Mouse (Mus musculus) MEL (cell line): ENCODE measurements around the gene Nrbp1. TPM values are rescaled to one million over a fixed set of nuclear protein-coding genes. Genes with fewer than 3 reads are reported as not detected.

Experiments used
- DNase-seq: peaks from one replicate; pipeline ENCODE4 v3.0.0; 2011; ENCODE audit warnings: low read depth, low spot score
- H3K27ac ChIP-seq: 2 replicates; pipeline ENCODE4 v1.5.1; 2012; ENCODE audit warnings: low read depth, mild to moderate bottlenecking, control low read depth, low read length, moderate library complexity; ENCODE audit not compliant: control insufficient read depth
- H3K27me3 ChIP-seq, 2 experiments: fragments of 150-350 bp in 1 of 2; sonication (generic) in 1 of 2; 2 replicates each; pipeline ENCODE4 v1.6.1; 2012; ENCODE audit warnings: low read length in 2 of 2, mild to moderate bottlenecking in 2 of 2, improper control_type of control experiment in 1 of 2, moderate library complexity in 1 of 2; ENCODE audit not compliant: insufficient read depth in 2 of 2, control insufficient read depth in 1 of 2
- H3K36me3 ChIP-seq, 2 experiments: 2 replicates each; pipeline ENCODE4 v1.6.1; 2012 to 2014; ENCODE audit warnings: low read length in 2 of 2, improper control_type of control experiment in 1 of 2, inconsistent platforms in 1 of 2, mild to moderate bottlenecking in 1 of 2; ENCODE audit not compliant: insufficient read depth in 2 of 2, control insufficient read depth in 1 of 2
- H3K4me1 ChIP-seq, 2 experiments: fragments of 150-350 bp in 1 of 2; sonication (generic) in 1 of 2; 2 replicates each; pipeline ENCODE4 v1.6.1; 2012; ENCODE audit warnings: low read length in 2 of 2, improper control_type of control experiment in 1 of 2, mild to moderate bottlenecking in 1 of 2; ENCODE audit not compliant: insufficient read depth in 2 of 2, control insufficient read depth in 1 of 2
- H3K4me3 ChIP-seq, 2 experiments: fragments of 150-350 bp in 1 of 2; sonication (generic) in 1 of 2; 2 replicates each; pipeline ENCODE4 v1.5.1; 2012; ENCODE audit warnings: low read depth in 2 of 2, low read length in 2 of 2, mild to moderate bottlenecking in 2 of 2, moderate library complexity in 2 of 2, control low read depth in 1 of 2, improper control_type of control experiment in 1 of 2; ENCODE audit not compliant: control insufficient read depth in 1 of 2, insufficient read depth in 1 of 2
- H3K79me2 ChIP-seq: 2 replicates; pipeline ENCODE4 v1.6.1; 2012; ENCODE audit warnings: mild to moderate bottlenecking, low read length, moderate library complexity; ENCODE audit not compliant: control insufficient read depth, poor library complexity, insufficient read depth
- H3K9ac ChIP-seq: 2 replicates; pipeline ENCODE4 v1.6.1; 2012; ENCODE audit warnings: low read depth, mild to moderate bottlenecking, control low read depth, low read length, moderate library complexity; ENCODE audit not compliant: control insufficient read depth, poor library complexity, severe bottlenecking
- H3K9me3 ChIP-seq: fragments of 150-350 bp; sonication (generic); replicated peaks from 2 replicates; pipeline ENCODE4 v1.6.1; 2012; ENCODE audit warnings: mild to moderate bottlenecking, low read length, improper control_type of control experiment, moderate library complexity; ENCODE audit not compliant: insufficient read depth
- BHLHE40 ChIP-seq: IDR thresholded peaks from 2 replicates; pipeline ENCODE4 v1.6.1; 2012; ENCODE audit warnings: low read depth, mild to moderate bottlenecking, inconsistent platforms, low read length, improper control_type of control experiment, borderline replicate concordance
- E2F4 ChIP-seq: IDR thresholded peaks from 2 replicates; pipeline ENCODE4 v1.6.1; 2011; ENCODE audit warnings: low read depth, low read length, improper control_type of control experiment, borderline replicate concordance
- ETS1 ChIP-seq: IDR thresholded peaks from 2 replicates; pipeline ENCODE4 v1.6.1; 2012; ENCODE audit warnings: low read depth, mild to moderate bottlenecking, inconsistent platforms, low read length, improper control_type of control experiment, moderate library complexity
- GABPA ChIP-seq: IDR thresholded peaks from 2 replicates; pipeline ENCODE4 v1.6.1; 2012; ENCODE audit warnings: low read depth, mild to moderate bottlenecking, inconsistent platforms, low read length, improper control_type of control experiment, moderate library complexity
- GATA1 ChIP-seq: IDR thresholded peaks from 2 replicates; pipeline ENCODE4 v1.6.1; 2011; ENCODE audit warnings: low read depth, low read length, improper control_type of control experiment
- HCFC1 ChIP-seq: IDR thresholded peaks from 2 replicates; pipeline ENCODE4 v1.6.1; 2012; ENCODE audit warnings: low read depth, mild to moderate bottlenecking, inconsistent platforms, low read length, improper control_type of control experiment, moderate library complexity
- MAFK ChIP-seq: IDR thresholded peaks from 2 replicates; pipeline ENCODE4 v1.6.1; 2011; ENCODE audit warnings: low read depth, mild to moderate bottlenecking, low read length, improper control_type of control experiment, borderline replicate concordance
- MAX ChIP-seq: IDR thresholded peaks from 2 replicates; pipeline ENCODE4 v1.6.1; 2011; ENCODE audit warnings: low read length, improper control_type of control experiment
- MXI1 ChIP-seq: IDR thresholded peaks from 2 replicates; pipeline ENCODE4 v1.6.1; 2011; ENCODE audit warnings: mild to moderate bottlenecking, low read depth, low read length, improper control_type of control experiment
- MYC ChIP-seq: IDR thresholded peaks from 2 replicates; pipeline ENCODE4 v1.6.1; 2011; ENCODE audit warnings: low read depth, mild to moderate bottlenecking, low read length, improper control_type of control experiment, moderate library complexity
- NELFE ChIP-seq: IDR thresholded peaks from 2 replicates; pipeline ENCODE4 v1.6.1; 2011; ENCODE audit warnings: low read depth, low read length, improper control_type of control experiment
- POLR2A ChIP-seq, 2 experiments: IDR thresholded peaks; 2 replicates each; pipeline ENCODE4 v1.6.1; 2011 to 2012; ENCODE audit warnings: low read length in 2 of 2, mild to moderate bottlenecking in 2 of 2, control low read depth in 1 of 2, improper control_type of control experiment in 1 of 2, low read depth in 1 of 2, moderate library complexity in 1 of 2; ENCODE audit not compliant: control insufficient read depth in 1 of 2, insufficient read depth in 1 of 2, poor library complexity in 1 of 2
- POLR2AphosphoS5 ChIP-seq: IDR thresholded peaks from 2 replicates; pipeline ENCODE4 v1.6.1; 2012; ENCODE audit warnings: low read depth, borderline replicate concordance, mild to moderate bottlenecking, inconsistent platforms, low read length, moderate library complexity, mixed read lengths
- RCOR1 ChIP-seq: IDR thresholded peaks from 2 replicates; pipeline ENCODE4 v1.6.1; 2012; ENCODE audit warnings: low read depth, mild to moderate bottlenecking, inconsistent platforms, low read length, improper control_type of control experiment
- SIN3A ChIP-seq: IDR thresholded peaks from 2 replicates; pipeline ENCODE4 v1.6.1; 2012; ENCODE audit warnings: low read length, improper control_type of control experiment, inconsistent platforms
- TAL1 ChIP-seq: IDR thresholded peaks from 2 replicates; pipeline ENCODE4 v1.6.1; 2012; ENCODE audit warnings: mild to moderate bottlenecking, inconsistent platforms, low read length, moderate library complexity, mixed read lengths
- TCF12 ChIP-seq: IDR thresholded peaks from 2 replicates; pipeline ENCODE4 v1.6.1; 2014; ENCODE audit warnings: low read depth, mild to moderate bottlenecking, inconsistent platforms, low read length, improper control_type of control experiment, moderate library complexity
- UBTF ChIP-seq: IDR thresholded peaks from 2 replicates; pipeline ENCODE4 v1.6.1; 2012; ENCODE audit warnings: low read depth, mild to moderate bottlenecking, inconsistent platforms, low read length, improper control_type of control experiment, moderate library complexity, borderline replicate concordance; ENCODE audit not compliant: insufficient read depth
- USF2 ChIP-seq, 2 experiments: IDR thresholded peaks; 2 replicates each; pipeline ENCODE4 v1.6.1; 2011 to 2012; ENCODE audit warnings: improper control_type of control experiment in 2 of 2, low read length in 2 of 2, borderline replicate concordance in 1 of 2, inconsistent platforms in 1 of 2, low read depth in 1 of 2, mild to moderate bottlenecking in 1 of 2; ENCODE audit not compliant: insufficient read depth in 1 of 2
- polyA plus RNA-seq, 2 experiments: library from polyadenylated mRNA; stranded (reverse) in 1 of 2; unstranded in 1 of 2; fragments of >175 nt in 1 of 2; fragments of >200 nt in 1 of 2; gene quantifications; 2 replicates each; pipeline versions ENCODE4 v1.2.1 to v1.2.4; 2012; ENCODE audit warnings: low replicate concordance in 2 of 2, low read depth in 1 of 2; ENCODE audit not compliant: insufficient read length in 2 of 2, insufficient read depth in 1 of 2, missing spikeins in 1 of 2
- total RNA-seq: library from RNA; depleted of rRNA; stranded (reverse); fragments of 300-350 nt; gene quantifications from 2 replicates; pipeline ENCODE4 v1.2.3, GENCODE M21; 2012

The Nrbp1 gene
- total and polyA plus RNA-seq, 3 experiments: 42.0 to 55.2 TPM; not detected in 1

DNA sequence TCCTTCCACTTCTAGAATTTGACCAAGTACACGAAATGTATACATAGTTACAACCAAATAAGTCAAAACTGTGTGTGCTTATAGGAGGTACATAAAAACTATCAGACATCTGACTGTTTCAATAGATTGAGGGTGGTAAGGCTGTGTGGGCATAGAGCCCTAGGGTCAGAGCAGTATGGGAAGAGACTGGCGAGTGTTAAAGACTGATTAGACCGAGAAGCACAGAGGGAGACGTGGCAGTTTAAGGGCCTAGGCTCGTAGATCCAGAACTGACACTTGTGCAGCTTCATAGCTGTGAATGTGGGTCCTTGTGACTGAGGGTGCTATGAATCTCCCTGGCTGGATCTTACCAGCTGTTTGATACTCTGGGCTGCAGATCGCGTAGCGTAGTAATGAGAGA is 14.2 kb downstream of the Nrbp1 start:
- no peaks in the 10 kb centered on the region for H3K9me3 ChIP-seq
- no peaks in the 10 kb centered on the region for H3K4me1 ChIP-seq
- TF ChIP-seq MYC (no peak), MXI1 (no peak), GATA1 (no peak), USF2 (IDR thresholded peaks at IDR 0.05; ENCODE audit: borderline replicate concordance in 1 of 2, insufficient read depth in 1 of 2, low read depth in 1 of 2, low read length in 2 of 2) (no peak)
- H3K9ac ChIP-seq: no peak overlapping the region
- no peak overlapping the region for H3K27ac ChIP-seq
- no peaks in the 10 kb centered on the region; a peak in 1 of 4 replicates for H3K36me3 ChIP-seq
- no peak for DNase-seq
- no peaks in the 10 kb centered on the region for H3K79me2 ChIP-seq
- no peaks in the 10 kb centered on the region for H3K27me3 ChIP-seq
- H3K4me3 ChIP-seq: no peak overlapping the region

DNA sequence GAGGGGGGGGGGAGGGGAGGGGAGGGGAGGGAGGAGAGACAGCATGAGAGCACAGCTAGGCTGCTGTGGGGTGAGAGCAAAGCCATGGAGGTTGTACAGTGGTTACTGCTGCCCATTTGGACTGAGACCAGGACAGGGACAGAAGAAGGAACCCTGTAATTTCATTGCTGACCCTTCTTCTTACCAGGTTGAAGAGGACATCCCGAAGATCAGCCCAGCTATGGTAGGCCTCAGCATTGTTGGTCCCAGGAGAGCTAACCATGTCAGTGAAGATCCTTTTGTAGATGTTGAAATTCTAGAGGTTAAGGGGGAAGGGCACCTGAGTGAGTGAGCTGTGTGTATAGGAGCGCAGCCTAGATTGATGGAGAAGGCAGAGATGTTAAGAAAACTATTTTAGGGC is 14.7 kb downstream of the Nrbp1 start:
- no peak overlapping the region for H3K9ac ChIP-seq
- TF ChIP-seq GABPA (no peak), SIN3A (no peak), RCOR1 (no peak), HCFC1 (no peak), TCF12 (no peak), TAL1 (no peak), NELFE (no peak), POLR2AphosphoS5 (no peak), MAX (no peak), E2F4 (no peak), UBTF (no peak), BHLHE40 (no peak), POLR2A (IDR thresholded peaks at IDR 0.05; ENCODE audit: control insufficient read depth in 1 of 2, insufficient read depth in 1 of 2, low read depth in 1 of 2, low read length in 2 of 2, poor library complexity in 1 of 2) (no peak), MAFK (no peak), ETS1 (no peak), GATA1 (no peak)
- no peak overlapping the region for H3K4me3 ChIP-seq
- no peaks in the 10 kb centered on the region for H3K9me3 ChIP-seq
- H3K27ac ChIP-seq: no peak overlapping the region
- H3K79me2 ChIP-seq: no peaks in the 10 kb centered on the region
- no peak for DNase-seq
- no peaks in the 10 kb centered on the region for H3K27me3 ChIP-seq
- no peaks in the 10 kb centered on the region; a peak in 1 of 4 replicates for H3K36me3 ChIP-seq
- H3K4me1 ChIP-seq: no peaks in the 10 kb centered on the region
